Mouse (Mus musculus): Measurements from ENCODE around the gene Gm9049. TPM values are rescaled to one million over a fixed set of nuclear protein-coding genes. Genes with fewer than 3 reads are reported as not detected.
"Not testable (repeated sequence)": the region's sequence is repeated elsewhere in the genome, so short reads cannot be mapped to it uniquely, and the experiment has no call there.

Gene Gm9049
- 0.05 and 0.07 TPM in 2 replicates for polyA plus RNA-seq (2012; rRNA removed)

GRCm38 (mm10) chr10:118354005-118354404, at the start of gene Gm9049:
Gm9049 (minus strand) TSS chr10:118354105.
- 40% methylated on average over 1 of the region's 11 CpGs for WGBS
- H3K27ac ChIP-seq (ENCODE audit: insufficient read depth, low read length) = not testable (repeated sequence)

GRCm38 (mm10) chr10:118399917-118400316, 46.0 kb upstream of the Gm9049 start:
- no peaks in the 10 kb centered on the region for H3K27me3 ChIP-seq (ENCODE audit: control insufficient read depth, insufficient read depth, low read length)
- TF ChIP-seq CTCF (IDR thresholded peaks at IDR 0.05; ENCODE audit: borderline replicate concordance, insufficient read depth, low read depth, low read length) (no peak), POLR2A (IDR thresholded peaks at IDR 0.05; ENCODE audit: borderline replicate concordance, insufficient read depth, low read length) (no peak)
- H3K4me3 ChIP-seq (replicated peaks; ENCODE audit: insufficient read depth, low read depth, low read length) = no peak overlapping the region
- no peak for DNase-seq
- H3K27ac ChIP-seq (ENCODE audit: insufficient read depth, low read length) = no peak overlapping the region
- WGBS = 26% methylated on average over 16 of the region's 16 CpGs
- H3K4me1 ChIP-seq (ENCODE audit: control insufficient read depth, insufficient read depth, low read length) = no peaks in the 10 kb centered on the region

More at GRCm38 (mm10) chr10:118354005-118354404, at the start of gene Gm9049:
- not testable (repeated sequence) for DNase-seq; H3K4me1 ChIP-seq (ENCODE audit: control insufficient read depth, insufficient read depth, low read length); H3K27me3 ChIP-seq (ENCODE audit: control insufficient read depth, insufficient read depth, low read length); H3K4me3 ChIP-seq (replicated peaks; ENCODE audit: insufficient read depth, low read depth, low read length)

GRCm38 (mm10) chr10:118370443-118370842, 16.5 kb upstream of the Gm9049 start:
- Histone ChIP-seq H3K4me1 (ENCODE audit: control insufficient read depth, insufficient read depth, low read length) (no peaks in the 10 kb centered on the region), H3K4me3 (replicated peaks; ENCODE audit: insufficient read depth, low read depth, low read length) (no peak overlapping the region), H3K27me3 (ENCODE audit: control insufficient read depth, insufficient read depth, low read length) (no peaks in the 10 kb centered on the region), H3K27ac (ENCODE audit: insufficient read depth, low read length) (no peak overlapping the region)
- WGBS = 2% methylated on average over 10 of the region's 10 CpGs
- TF ChIP-seq POLR2A (IDR thresholded peaks at IDR 0.05; ENCODE audit: borderline replicate concordance, insufficient read depth, low read length) (no peak), CTCF (IDR thresholded peaks at IDR 0.05; ENCODE audit: borderline replicate concordance, insufficient read depth, low read depth, low read length) (peak; percentile 91)
- peak; percentile 67 to 68 for DNase-seq

- H3K27me3 ChIP-seq (ENCODE audit: control insufficient read depth, insufficient read depth, low read length) = no peaks in the 10 kb centered on the region
- no peak for TF ChIP-seq CTCF (IDR thresholded peaks at IDR 0.05; ENCODE audit: borderline replicate concordance, insufficient read depth, low read depth, low read length)
- 86% methylated on average over 9 of the region's 9 CpGs for whole genome bisulfite sequencing
Observed at GRCm38 (mm10) chr10:118369518-118369917, 15.6 kb upstream of the Gm9049 start.

GRCm38 (mm10) chr10:118348579-118348978, 5.3 kb downstream of the Gm9049 start, which contains the start of gene Gm9048:
Gm9048 (minus strand) TSS chr10:118348679.
- not testable (repeated sequence) for H3K4me3 ChIP-seq (replicated peaks; ENCODE audit: insufficient read depth, low read depth, low read length); H3K27me3 ChIP-seq (ENCODE audit: control insufficient read depth, insufficient read depth, low read length); DNase-seq; H3K27ac ChIP-seq (ENCODE audit: insufficient read depth, low read length); H3K4me1 ChIP-seq (ENCODE audit: control insufficient read depth, insufficient read depth, low read length)
- WGBS = 63% methylated on average over 1 of the region's 14 CpGs

More at GRCm38 (mm10) chr10:118369518-118369917, 15.6 kb upstream of the Gm9049 start:
- no peak overlapping the region for H3K4me3 ChIP-seq (replicated peaks; ENCODE audit: insufficient read depth, low read depth, low read length)
- no peak overlapping the region for H3K27ac ChIP-seq (ENCODE audit: insufficient read depth, low read length)
- no peaks in the 10 kb centered on the region for H3K4me1 ChIP-seq (ENCODE audit: control insufficient read depth, insufficient read depth, low read length)
- no peak for DNase-seq

GRCm38 (mm10) chr10:118343155-118343554, 10.8 kb downstream of the Gm9049 start, which contains the start of gene Gm9046:
Gm9046 (minus strand) TSS chr10:118343255.
- not testable (repeated sequence) for H3K27ac ChIP-seq (ENCODE audit: insufficient read depth, low read length); H3K4me3 ChIP-seq (replicated peaks; ENCODE audit: insufficient read depth, low read depth, low read length); H3K4me1 ChIP-seq (ENCODE audit: control insufficient read depth, insufficient read depth, low read length); DNase-seq; H3K27me3 ChIP-seq (ENCODE audit: control insufficient read depth, insufficient read depth, low read length)
- WGBS = no CpG with 5 or more reads among the region's 14 CpGs

- not testable (repeated sequence) for H3K27ac ChIP-seq (ENCODE audit: insufficient read depth, low read length); DNase-seq; H3K27me3 ChIP-seq (ENCODE audit: control insufficient read depth, insufficient read depth, low read length); H3K4me3 ChIP-seq (replicated peaks; ENCODE audit: insufficient read depth, low read depth, low read length); H3K4me1 ChIP-seq (ENCODE audit: control insufficient read depth, insufficient read depth, low read length)
- WGBS = no CpG with 5 or more reads among the region's 14 CpGs
Observed at GRCm38 (mm10) chr10:118337731-118338130, 16.2 kb downstream of the Gm9049 start, which contains the start of gene Gm9045. Gm9045 (minus strand) TSS chr10:118337831.

- no CpG with 5 or more reads among the region's 14 CpGs for WGBS
Observed at GRCm38 (mm10) chr10:118332308-118332707, 21.6 kb downstream of the Gm9049 start, which contains the start of gene Gm9044. Gm9044 (minus strand) TSS chr10:118332408.

GRCm38 (mm10) chr10:118326869-118327268, 27.0 kb downstream of the Gm9049 start, which contains the start of gene Gm9040:
Gm9040 (minus strand) TSS chr10:118326969.
- not testable (repeated sequence) for H3K4me3 ChIP-seq (replicated peaks; ENCODE audit: insufficient read depth, low read depth, low read length); H3K27me3 ChIP-seq (ENCODE audit: control insufficient read depth, insufficient read depth, low read length); H3K27ac ChIP-seq (ENCODE audit: insufficient read depth, low read length); DNase-seq; H3K4me1 ChIP-seq (ENCODE audit: control insufficient read depth, insufficient read depth, low read length)
- WGBS = no CpG with 5 or more reads among the region's 11 CpGs

More at GRCm38 (mm10) chr10:118332308-118332707, 21.6 kb downstream of the Gm9049 start, which contains the start of gene Gm9044:
- H3K27ac ChIP-seq (ENCODE audit: insufficient read depth, low read length); H3K27me3 ChIP-seq (ENCODE audit: control insufficient read depth, insufficient read depth, low read length); DNase-seq; H3K4me1 ChIP-seq (ENCODE audit: control insufficient read depth, insufficient read depth, low read length); H3K4me3 ChIP-seq (replicated peaks; ENCODE audit: insufficient read depth, low read depth, low read length): not testable (repeated sequence)
